Mouse (Mus musculus) urinary bladder, adult 18-20 months (tissue): ENCODE results near the gene Sirpa.

Experiments
- DNase-seq, 2 experiments: peaks; one replicate each; pipeline ENCODE4 v3.0.0; 2022; ENCODE audit warnings: low spot score in 2 of 2, mixed read lengths in 2 of 2

Gene Sirpa

GRCm38 (mm10) chr2:129592459-129593140 lies at the start of gene Sirpa:
Gene Sirpa (plus strand): TSS chr2:129592835.
- peak; percentile 60 to 73 for DNase-seq

GRCm38 (mm10) chr2:129544448-129544847 lies 48.2 kb upstream of the Sirpa start:
- no peak for DNase-seq

- no peak for DNase-seq
These were observed 47.7 kb upstream of the Sirpa start for GRCm38 (mm10) chr2:129544919-129545318.

GRCm38 (mm10) chr2:129545596-129545995 lies 47.0 kb upstream of the Sirpa start:
- DNase-seq = no peak

GRCm38 (mm10) chr2:129546772-129547171 lies 45.9 kb upstream of the Sirpa start:
- no peak for DNase-seq

GRCm38 (mm10) chr2:129549537-129550135 lies 43.0 kb upstream of the Sirpa start:
- DNase-seq = no peak

GRCm38 (mm10) chr2:129550781-129551180 lies 41.9 kb upstream of the Sirpa start:
- no peak for DNase-seq

- DNase-seq = no peak
These were observed 36.6 kb upstream of the Sirpa start for GRCm38 (mm10) chr2:129556081-129556480.

GRCm38 (mm10) chr2:129558008-129558874 lies 34.4 kb upstream of the Sirpa start:
- no peak for DNase-seq

GRCm38 (mm10) chr2:129558875-129559219 lies 33.8 kb upstream of the Sirpa start:
- no peak for DNase-seq

- no peak for DNase-seq
These were observed 30.8 kb upstream of the Sirpa start for GRCm38 (mm10) chr2:129561796-129562195.

- no peak for DNase-seq
These were observed 28.5 kb upstream of the Sirpa start for GRCm38 (mm10) chr2:129563944-129564709.

GRCm38 (mm10) chr2:129569120-129569519 lies 23.5 kb upstream of the Sirpa start:
- DNase-seq = no peak

GRCm38 (mm10) chr2:129569556-129569955 lies 23.1 kb upstream of the Sirpa start:
- DNase-seq = no peak

- DNase-seq = no peak
These were observed 18.8 kb upstream of the Sirpa start for GRCm38 (mm10) chr2:129573701-129574273.

- DNase-seq = no peak
These were observed 18.1 kb upstream of the Sirpa start for GRCm38 (mm10) chr2:129574395-129575046.

- DNase-seq = no peak
These were observed 17.5 kb upstream of the Sirpa start for GRCm38 (mm10) chr2:129575113-129575512.

- no peak for DNase-seq
These were observed 15.8 kb upstream of the Sirpa start for GRCm38 (mm10) chr2:129576611-129577447.

GRCm38 (mm10) chr2:129580656-129581055 lies 12.0 kb upstream of the Sirpa start:
- DNase-seq = no peak

GRCm38 (mm10) chr2:129581826-129582225 lies 10.8 kb upstream of the Sirpa start:
- no peak for DNase-seq
